Mouse (Mus musculus) G1E (cell line): ENCODE measurements around the gene Traf5. TPM values are rescaled to one million over a fixed set of nuclear protein-coding genes. Genes with fewer than 3 reads are reported as not detected.

Source experiments
- ATAC-seq: 2 replicates; pipeline ENCODE4 v1.8.0; 2016; ENCODE audit warnings: mild to moderate bottlenecking; ENCODE audit not compliant: insufficient number of reproducible peaks, poor library complexity, low FRiP score, severe bottlenecking; ENCODE audit errors: extremely low read depth
- DNase-seq: peaks from one replicate; pipeline ENCODE4 v3.0.0; 2012; ENCODE audit warnings: low spot score
- H3K27me3 ChIP-seq: 2 replicates; pipeline ENCODE4 v1.6.1; 2012; ENCODE audit warnings: mild to moderate bottlenecking, low read length, inconsistent platforms; ENCODE audit not compliant: insufficient read depth
- H3K36me3 ChIP-seq: replicated peaks from 2 replicates; pipeline ENCODE3; 2012; ENCODE audit warnings: mild to moderate bottlenecking, inconsistent platforms
- H3K4me1 ChIP-seq: 2 replicates; pipeline ENCODE4 v1.6.1; 2012; ENCODE audit warnings: low read depth, low read length, inconsistent platforms, mixed read lengths; ENCODE audit not compliant: insufficient read depth
- H3K4me3 ChIP-seq: 2 replicates; pipeline ENCODE4 v1.5.1; 2012; ENCODE audit warnings: low read depth, mild to moderate bottlenecking, inconsistent platforms, low read length, moderate library complexity, mixed read lengths
- H3K9me3 ChIP-seq: replicated peaks from 2 replicates; pipeline ENCODE4 v1.6.1; 2012; ENCODE audit warnings: inconsistent platforms
- CTCF ChIP-seq: IDR thresholded peaks from 2 replicates; pipeline ENCODE4 v1.5.1; 2012; ENCODE audit warnings: low read depth, low read length, inconsistent platforms, mixed read lengths
- GATA1 ChIP-seq: IDR thresholded peaks from 2 replicates; pipeline ENCODE4 v1.6.1; 2012; ENCODE audit warnings: borderline replicate concordance, low read length, inconsistent platforms, mixed read lengths
- GATA2 ChIP-seq: IDR thresholded peaks from 2 replicates; pipeline ENCODE4 v1.6.1; 2012; ENCODE audit warnings: low read depth, low read length, inconsistent platforms, borderline replicate concordance
- POLR2AphosphoS5 ChIP-seq: IDR thresholded peaks from 2 replicates; pipeline ENCODE4 v1.6.1; 2012; ENCODE audit warnings: low read depth, low read length, inconsistent platforms; ENCODE audit not compliant: insufficient replicate concordance
- TAL1 ChIP-seq: conservative IDR thresholded peaks from 2 replicates; pipeline ENCODE4 v1.6.1; 2012; ENCODE audit warnings: low read depth, low read length, inconsistent platforms, mixed read lengths
- polyA plus RNA-seq: library from polyadenylated mRNA; stranded (reverse); fragments of >175 nt; gene quantifications from 2 replicates; pipeline ENCODE4 v1.2.3, GENCODE M21; 2012
- total RNA-seq, 2 experiments: library from RNA; stranded (forward) in 1 of 2; stranded (reverse) in 1 of 2; fragments of 200-1000 nt in 1 of 2; fragments of >200 nt in 1 of 2; fragmentation: Nextera tagmentation in 1 of 2; gene quantifications; 2 replicates each; pipeline ENCODE4 v1.2.3; 2014 to 2017

The Traf5 gene
- total and polyA plus RNA-seq, 3 experiments, result 1.6 to 4.7 (median 3.5) TPM

GRCm38 (mm10) chr1:191977187-191977586 is 115.2 kb downstream of the Traf5 start, which contains the start of gene Rd3:
Gene Rd3, plus strand, starts transcription at chr1:191977370.
- Histone ChIP-seq H3K4me3 (no peak within 1 kb of the TSS), H3K9me3 (no peaks in the 10 kb centered on the region), H3K4me1 (no peaks in the 10 kb centered on the region), H3K27me3 (peaks cover 47% of the 10 kb centered on the region), H3K36me3 (no peaks in the 10 kb centered on the region)
- no peak for DNase-seq
- TF ChIP-seq TAL1 (no peak), CTCF (no peak), GATA1 (no peak), GATA2 (no peak), POLR2AphosphoS5 (no peak)
- no peak for ATAC-seq

- TF ChIP-seq POLR2AphosphoS5, result no peak
- TF ChIP-seq CTCF, result no peak
- TF ChIP-seq GATA1, result no peak
- no peak for TF ChIP-seq GATA2
- no peak for TF ChIP-seq TAL1
- peaks cover 42% of the 10 kb centered on the region for H3K27me3 ChIP-seq
- H3K9me3 ChIP-seq, result no peaks in the 10 kb centered on the region
- ATAC-seq (no peak), DNase-seq (no peak)
- no peaks in the 10 kb centered on the region for H3K36me3 ChIP-seq
- no peak overlapping the region for H3K4me3 ChIP-seq
- H3K4me1 ChIP-seq, result no peaks in the 10 kb centered on the region
These were observed 117.6 kb downstream of the Traf5 start for GRCm38 (mm10) chr1:191974509-191975405.

GRCm38 (mm10) chr1:191969939-191970338 is 122.4 kb downstream of the Traf5 start:
- TF ChIP-seq GATA1, result no peak
- TF ChIP-seq CTCF, result no peak
- no peak for TF ChIP-seq GATA2
- TF ChIP-seq POLR2AphosphoS5, result no peak
- TF ChIP-seq TAL1, result no peak
- H3K4me3 ChIP-seq, result no peak overlapping the region
- peaks cover 4% of the 10 kb centered on the region for H3K4me1 ChIP-seq
- ATAC-seq (no peak), DNase-seq (no peak)
- peaks cover 25% of the 10 kb centered on the region for H3K27me3 ChIP-seq
- no peaks in the 10 kb centered on the region for H3K36me3 ChIP-seq
- H3K9me3 ChIP-seq, result no peaks in the 10 kb centered on the region

- peaks cover 20% of the 10 kb centered on the region for H3K27me3 ChIP-seq
- ATAC-seq (no peak), DNase-seq (peak; percentile 49)
- no peak overlapping the region for H3K4me3 ChIP-seq
- no peaks in the 10 kb centered on the region for H3K36me3 ChIP-seq
- no peaks in the 10 kb centered on the region for H3K9me3 ChIP-seq
- no peak for TF ChIP-seq GATA2
- no peak for TF ChIP-seq TAL1
- peak; percentile 77 for TF ChIP-seq CTCF
- TF ChIP-seq POLR2AphosphoS5, result no peak
- TF ChIP-seq GATA1, result no peak
- peaks cover 20% of the 10 kb centered on the region for H3K4me1 ChIP-seq
These were observed 127.4 kb downstream of the Traf5 start for GRCm38 (mm10) chr1:191964773-191965481.

- peak; percentile 88 for ATAC-seq
These were observed 128.2 kb downstream of the Traf5 start for GRCm38 (mm10) chr1:191963948-191964772.

More at GRCm38 (mm10) chr1:191963948-191964772, 128.2 kb downstream of the Traf5 start:
- H3K27me3 ChIP-seq, result peaks cover 19% of the 10 kb centered on the region
- H3K4me3 ChIP-seq, result no peak overlapping the region
- H3K4me1 ChIP-seq, result peaks cover 20% of the 10 kb centered on the region
- no peaks in the 10 kb centered on the region for H3K36me3 ChIP-seq
- TF ChIP-seq CTCF (peak; percentile 53; the same call in 1 of the 2 replicates), POLR2AphosphoS5 (no peak)
- DNase-seq, result peak; percentile 70
- no peaks in the 10 kb centered on the region for H3K9me3 ChIP-seq
